Mouse (Mus musculus) cerebellum, adult 11-12 months (tissue): ENCODE measurements around the gene Gm11492.

Experiments used
- DNase-seq: peaks from one replicate; pipeline ENCODE4 v3.0.0; 2022

Gene Gm11492

GRCm38 (mm10) chr11:87566501-87566900 is at the start of gene Gm11492:
TSS of gene Gm11492 (plus strand) at chr11:87566653.
- no peak for DNase-seq

- peak; percentile 17 for DNase-seq
Observed at GRCm38 (mm10) chr11:87519260-87519659, 47.2 kb upstream of the Gm11492 start.

- no peak for DNase-seq
Observed at GRCm38 (mm10) chr11:87523466-87523865, 43.0 kb upstream of the Gm11492 start.

- no peak for DNase-seq
Observed at GRCm38 (mm10) chr11:87523967-87524366, 42.5 kb upstream of the Gm11492 start.

GRCm38 (mm10) chr11:87524780-87525179 is 41.7 kb upstream of the Gm11492 start:
- no peak for DNase-seq

- no peak for DNase-seq
Observed at GRCm38 (mm10) chr11:87527364-87527763, 39.1 kb upstream of the Gm11492 start.

GRCm38 (mm10) chr11:87527990-87528389 is 38.5 kb upstream of the Gm11492 start:
- DNase-seq: no peak

- no peak for DNase-seq
Observed at GRCm38 (mm10) chr11:87531695-87532094, 34.8 kb upstream of the Gm11492 start.

GRCm38 (mm10) chr11:87542285-87542684 is 24.2 kb upstream of the Gm11492 start:
- no peak for DNase-seq

GRCm38 (mm10) chr11:87542906-87543305 is 23.5 kb upstream of the Gm11492 start:
- DNase-seq: peak; percentile 40

- DNase-seq: no peak
Observed at GRCm38 (mm10) chr11:87553342-87553741, 13.1 kb upstream of the Gm11492 start.

GRCm38 (mm10) chr11:87554386-87554785 is 12.1 kb upstream of the Gm11492 start:
- DNase-seq: no peak

GRCm38 (mm10) chr11:87555106-87555703 is 11.2 kb upstream of the Gm11492 start:
- no peak for DNase-seq

- no peak for DNase-seq
Observed at GRCm38 (mm10) chr11:87561208-87561607, 5.2 kb upstream of the Gm11492 start.

- DNase-seq: no peak
Observed at GRCm38 (mm10) chr11:87568255-87568953, 2.0 kb downstream of the Gm11492 start, which contains the start of gene Sept4. TSS of gene Sept4 (plus strand) at chr11:87568903.

GRCm38 (mm10) chr11:87570743-87571142 is 4.3 kb downstream of the Gm11492 start:
- no peak for DNase-seq

- DNase-seq: no peak
Observed at GRCm38 (mm10) chr11:87571361-87571950, 5.0 kb downstream of the Gm11492 start.

- DNase-seq: no peak
Observed at GRCm38 (mm10) chr11:87573751-87574150, 7.3 kb downstream of the Gm11492 start.

GRCm38 (mm10) chr11:87574520-87575180 is 8.2 kb downstream of the Gm11492 start:
- no peak for DNase-seq

GRCm38 (mm10) chr11:87577601-87578248 is 11.3 kb downstream of the Gm11492 start:
- DNase-seq: no peak

- DNase-seq: peak; percentile 89
Observed at GRCm38 (mm10) chr11:87578249-87578962, 12.0 kb downstream of the Gm11492 start.

GRCm38 (mm10) chr11:87578963-87579601 is 12.6 kb downstream of the Gm11492 start:
- DNase-seq: peak; percentile 86
